In genomic region chr17:44500306-44500899, GRCm38 (mm10) we compare ENCODE assay signal across 11 mouse cellular contexts.
DNase-seq lines count a peak whose midpoint lies in the region; ATAC-seq and TF ChIP-seq lines count a peak whose summit lies in the region.
"Had no signal": no experiment of that assay in that cellular context is flagged by ENCODE, and none has a peak within 500 bp of the region (broad histone marks: within the 10 kb centered on the region; RNA-seq: fewer than 3 reads in every experiment).

No protein-coding gene starts in this region.

- H3ac ChIP-seq in myocyte (ENCODE audit: control insufficient read depth, insufficient read length) = no peak overlapping the region

- H3K27ac ChIP-seq in limb, embryonic 14.5 days (replicated peaks; ENCODE audit: low read depth, low read length) = no peak overlapping the region
- H3K27ac ChIP-seq in limb, embryonic 10.5 days = no peak overlapping the region
- no peak overlapping the region for H3K27ac ChIP-seq in forebrain, embryonic 16.5 days (ENCODE audit: low read length)
- H3K27ac ChIP-seq: kidney, postnatal 0 days; neural tube, embryonic 13.5 days had no signal

- no peak overlapping the region for H3K4me3 ChIP-seq in limb, embryonic 14.5 days (replicated peaks; ENCODE audit: low read length)
- no peak overlapping the region for H3K4me3 ChIP-seq in limb, embryonic 10.5 days
- H3K4me3 ChIP-seq in myocyte = no peak overlapping the region
- H3K4me3 ChIP-seq in forebrain, embryonic 16.5 days (replicated peaks; ENCODE audit: low read length) = no peak overlapping the region
- H3K4me3 ChIP-seq: neural tube, embryonic 13.5 days had no signal

- WGBS in limb, embryonic 14.5 days = 69% methylated on average over 11 of the region's 11 CpGs
- 84% methylated on average over 11 of the region's 11 CpGs for WGBS in limb, embryonic 10.5 days
- 67% methylated on average over 11 of the region's 11 CpGs for WGBS in forebrain, embryonic 16.5 days

- H3K4me1 ChIP-seq in limb, embryonic 14.5 days (ENCODE audit: control insufficient read depth, insufficient read depth, low read length) = peaks cover 10% of the 10 kb centered on the region; the same call in 1 of the 2 replicates
- peaks cover 15% of the 10 kb centered on the region for H3K4me1 ChIP-seq in limb, embryonic 10.5 days
- no peaks in the 10 kb centered on the region for H3K4me1 ChIP-seq in forebrain, embryonic 16.5 days (replicated peaks; ENCODE audit: control insufficient read depth, insufficient read depth, low read length)
- H3K4me1 ChIP-seq: neural tube, embryonic 13.5 days had no signal

- H3K9ac ChIP-seq in limb, embryonic 14.5 days (ENCODE audit: low read depth, low read length, severe bottlenecking) = no peak overlapping the region
- H3K9ac ChIP-seq in forebrain, embryonic 16.5 days (replicated peaks; ENCODE audit: low read depth, low read length) = no peak overlapping the region
- H3K9ac ChIP-seq: neural tube, embryonic 13.5 days had no signal

- H3K4me2 ChIP-seq in limb, embryonic 14.5 days (replicated peaks; ENCODE audit: low read depth, low read length, severe bottlenecking) = no peak overlapping the region
- peak overlapping the region; percentile 55 for H3K4me2 ChIP-seq in myocyte (ENCODE audit: low read depth)
- no peak overlapping the region for H3K4me2 ChIP-seq in forebrain, embryonic 16.5 days (ENCODE audit: low read length)
- H3K4me2 ChIP-seq: neural tube, embryonic 13.5 days had no signal

- no peaks in the 10 kb centered on the region for H3K27me3 ChIP-seq in limb, embryonic 14.5 days (ENCODE audit: control insufficient read depth, insufficient read depth, low read length)
- 0 out of 2 replicates have a peak, but pooled peaks cover 10% of the 10 kb centered on the region for H3K27me3 ChIP-seq in limb, embryonic 10.5 days (ENCODE audit: low read depth, poor library complexity, severe bottlenecking)
- H3K27me3 ChIP-seq in myocyte (ENCODE audit: control insufficient read depth, insufficient read depth, insufficient read length) = no peaks in the 10 kb centered on the region
- H3K27me3 ChIP-seq in forebrain, embryonic 16.5 days (replicated peaks; ENCODE audit: control insufficient read depth, insufficient read depth, low read length) = no peaks in the 10 kb centered on the region
- H3K27me3 ChIP-seq: neural tube, embryonic 13.5 days had no signal

- no peaks in the 10 kb centered on the region for H3K36me3 ChIP-seq in limb, embryonic 14.5 days (ENCODE audit: control insufficient read depth, insufficient read depth, low read length)
- no peaks in the 10 kb centered on the region for H3K36me3 ChIP-seq in limb, embryonic 10.5 days
- no peaks in the 10 kb centered on the region for H3K36me3 ChIP-seq in myocyte (ENCODE audit: control insufficient read depth, insufficient read depth)
- H3K36me3 ChIP-seq in forebrain, embryonic 16.5 days (ENCODE audit: control insufficient read depth, insufficient read depth) = no peaks in the 10 kb centered on the region
- H3K36me3 ChIP-seq: neural tube, embryonic 13.5 days had no signal

- H3K79me2 ChIP-seq in myocyte (ENCODE audit: control insufficient read depth, insufficient read depth) = no peaks in the 10 kb centered on the region

- TF ChIP-seq POLR2A in limb, embryonic 14.5 days (IDR thresholded peaks at IDR 0.05; ENCODE audit: borderline replicate concordance, extremely low read depth, insufficient read depth, insufficient read length) = no peak
- peak; percentile 12 for TF ChIP-seq POLR2A in myocyte (IDR thresholded peaks at IDR 0.05; ENCODE audit: insufficient read length, low read depth)

- H3K9me3 ChIP-seq in limb, embryonic 14.5 days (ENCODE audit: control insufficient read depth, low read length) = no peaks in the 10 kb centered on the region
- H3K9me3 ChIP-seq in limb, embryonic 10.5 days (replicated peaks) = no peaks in the 10 kb centered on the region
- no peaks in the 10 kb centered on the region for H3K9me3 ChIP-seq in forebrain, embryonic 16.5 days (ENCODE audit: control insufficient read depth, low read length)

- peak; percentile 8 to 31 for DNase-seq in adrenal gland, adult 18-20 months (ENCODE audit: low spot score in 2 of 2)
- no peak for DNase-seq in adrenal gland, postnatal 4 days (ENCODE audit: low spot score in 2 of 2)
- DNase-seq in limb, embryonic 14.5 days (ENCODE audit: low spot score) = no peak
- no peak for DNase-seq in limb, embryonic 10.5 days (ENCODE audit: low spot score)
- peak; percentile 43 for DNase-seq in gastrocnemius, adult 18-20 months (ENCODE audit: low spot score)
- DNase-seq in liver = no peak
- DNase-seq: cerebellum, adult 2 months had no signal

- ATAC-seq in limb, embryonic 14.5 days (ENCODE audit: low FRiP score, low read depth) = 0 out of 2 replicates have a peak, but pooled peaks have one; percentile 37
- no peak for ATAC-seq in forebrain, embryonic 16.5 days

TF ChIP-seq in myocyte, 11 proteins besides CTCF, POLR2A, EP300 and RAD21:
- no peak for TF ChIP-seq E2F4 (IDR thresholded peaks at IDR 0.05; ENCODE audit: insufficient read depth)
- TF ChIP-seq MYOG (IDR thresholded peaks at IDR 0.05; ENCODE audit: control insufficient read depth in 1 of 3, insufficient read depth in 1 of 3, insufficient read length in 2 of 3, low read depth in 2 of 3) = peak in 2 of 3 experiments; percentile 15 to 57
- TF ChIP-seq CEBPB (IDR thresholded peaks at IDR 0.05; ENCODE audit: insufficient read depth, poor library complexity, severe bottlenecking) = no peak
- no peak for TF ChIP-seq TCF12 (IDR thresholded peaks at IDR 0.05; ENCODE audit: insufficient read depth, poor library complexity, severe bottlenecking)
- TF ChIP-seq SRF (IDR thresholded peaks at IDR 0.05; ENCODE audit: control insufficient read depth, insufficient read length, low read depth) = no peak
- TF ChIP-seq REST (IDR thresholded peaks at IDR 0.05; ENCODE audit: insufficient read depth, insufficient read length) = no peak
- TF ChIP-seq POLR2AphosphoS2 (IDR thresholded peaks at IDR 0.05; ENCODE audit: insufficient read length, low read depth) = no peak
- no peak for TF ChIP-seq TCF3 (IDR thresholded peaks at IDR 0.05; ENCODE audit: insufficient read length, low read depth)
- TF ChIP-seq MYOD1 (IDR thresholded peaks at IDR 0.05; ENCODE audit: control insufficient read depth in 1 of 3, insufficient read length in 2 of 3, low read depth in 2 of 3) = peak in 1 of 3 experiments; percentile 29

Comparison
In these comparisons a context has a peak if more than half of its experiments do, and no peak if none do; other contexts are left out.
1. DNase-seq: peak in adrenal gland, adult 18-20 months (2 of 2) and gastrocnemius, adult 18-20 months (single experiment); none in adrenal gland, postnatal 4 days (0 of 2), limb, embryonic 14.5 days (single experiment), limb, embryonic 10.5 days (single experiment) and liver (single experiment).